Mouse (Mus musculus) CH12.LX (cell line): Measurements from ENCODE around the gene Slc48a1.

ENCODE experiments used
- BHLHE40 ChIP-seq: IDR thresholded peaks from 2 replicates; pipeline ENCODE4 v1.6.1; 2011; ENCODE audit warnings: mild to moderate bottlenecking, low read depth, low read length, improper control_type of control experiment
- CTCF ChIP-seq, 2 experiments: IDR thresholded peaks in 1 of 2; conservative IDR thresholded peaks in 1 of 2; 2 replicates each; pipeline ENCODE4 v1.5.1; 2011 to 2012; ENCODE audit warnings: low read depth in 2 of 2, low read length in 2 of 2, improper control_type of control experiment in 1 of 2, inconsistent platforms in 1 of 2, mild to moderate bottlenecking in 1 of 2, moderate library complexity in 1 of 2
- E2F4 ChIP-seq: IDR thresholded peaks from 2 replicates; pipeline ENCODE4 v1.6.1; 2011; ENCODE audit warnings: low read depth, low read length, improper control_type of control experiment; ENCODE audit not compliant: insufficient replicate concordance
- EP300 ChIP-seq: IDR thresholded peaks from 2 replicates; pipeline ENCODE4 v1.6.1; 2011; ENCODE audit warnings: low read length, improper control_type of control experiment
- MAZ ChIP-seq: IDR thresholded peaks from 2 replicates; pipeline ENCODE4 v1.6.1; 2012; ENCODE audit warnings: low read depth, mild to moderate bottlenecking, inconsistent platforms, low read length, improper control_type of control experiment, moderate library complexity
- NRF1 ChIP-seq: IDR thresholded peaks from 2 replicates; pipeline ENCODE4 v1.6.1; 2014; ENCODE audit warnings: low read depth, mild to moderate bottlenecking, inconsistent platforms, low read length, improper control_type of control experiment, moderate library complexity
- POLR2A ChIP-seq: IDR thresholded peaks from 2 replicates; pipeline ENCODE4 v1.6.1; 2011; ENCODE audit warnings: low read depth, mild to moderate bottlenecking, improper control_type of control experiment, low read length
- POLR2AphosphoS2 ChIP-seq: IDR thresholded peaks from 2 replicates; pipeline ENCODE4 v1.6.1; 2011; ENCODE audit warnings: low read depth, low read length, improper control_type of control experiment
- RCOR1 ChIP-seq: conservative IDR thresholded peaks from 2 replicates; pipeline ENCODE4 v1.6.1; 2012; ENCODE audit warnings: low read depth, mild to moderate bottlenecking, inconsistent platforms, low read length, improper control_type of control experiment

DNA sequence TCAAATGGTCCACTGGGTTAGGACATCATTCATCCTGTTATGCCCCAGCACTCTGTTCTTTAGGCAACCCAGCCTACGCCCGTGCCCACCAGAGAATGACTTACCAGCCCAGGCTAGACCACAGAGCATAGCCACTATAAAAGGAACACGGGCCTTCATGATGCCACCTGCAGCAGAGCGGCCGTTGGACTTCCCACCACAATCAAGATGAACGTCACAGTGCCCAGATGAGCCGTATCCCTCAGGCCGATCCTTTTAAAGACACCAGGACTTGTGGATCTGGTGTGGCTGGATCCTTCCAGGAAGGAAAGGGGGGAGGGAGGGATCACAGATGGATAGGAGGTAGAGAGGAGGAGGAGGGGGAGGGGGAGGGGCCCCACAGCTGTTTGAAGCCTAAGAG is 47.2 kb upstream of the Slc48a1 start, which contains the start of gene Endou:
- TF ChIP-seq CTCF (conservative IDR thresholded peaks at IDR 0.05 in 1 of 2, IDR thresholded peaks at IDR 0.05 in 1 of 2; ENCODE audit: low read depth in 2 of 2, low read length in 2 of 2) (no peak), BHLHE40 (no peak), POLR2A (no peak), E2F4 (no peak), RCOR1 (no peak), POLR2AphosphoS2 (no peak), EP300 (no peak), MAZ (no peak), NRF1 (no peak)
